Mouse (Mus musculus) adrenal gland, postnatal 25 days (tissue): Measurements from ENCODE around the gene A2m. TPM values are rescaled to one million over a fixed set of nuclear protein-coding genes. Genes with fewer than 3 reads are reported as not detected.
A peak's percentile ranks its signal among the peaks of the same experiment; 100 is the strongest.

Experiments
- DNase-seq: peaks from one replicate; pipeline ENCODE4 v3.0.0; 2021; ENCODE audit warnings: mixed read lengths
- long read RNA-seq: library from polyadenylated mRNA; stranded (forward); transcript quantifications from one replicate; pipeline ENCODE4 v2.0.0, GENCODE M21; 2021
- total RNA-seq: library from RNA; stranded (reverse); gene quantifications from 2 replicates; pipeline ENCODE4 v1.2.3, GENCODE M21; 2021

A2m gene
- 3.7 and 4.6 TPM in 2 replicates for total RNA-seq
- long read RNA-seq, partial matches to known transcripts, result 0 of 1 reads
- long read RNA-seq, other reads (novel, unspliced or antisense), result 1 of 1 reads

DNA sequence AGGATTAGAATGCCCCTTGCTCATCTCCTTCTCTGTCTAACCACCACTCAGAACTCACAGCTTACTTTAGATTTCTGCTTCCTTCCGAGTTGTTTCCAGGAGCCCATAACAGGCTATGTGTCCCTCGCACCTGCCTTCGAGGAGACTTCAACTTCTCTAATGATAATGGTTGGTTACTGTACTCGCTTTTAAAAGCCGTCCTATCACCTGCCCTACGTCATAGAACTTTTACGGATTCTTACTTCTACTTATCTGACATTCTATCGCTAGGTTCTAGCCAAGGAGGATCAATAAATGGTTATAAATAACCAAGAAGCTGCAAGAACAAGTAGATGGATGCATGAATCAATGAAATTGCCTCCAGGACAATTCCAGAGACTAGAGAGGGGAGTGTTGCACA lies at the start of gene A2m:
TSS of gene A2m (plus strand) at position 301 of the 400 bp plus-strand sequence.
- no peak for DNase-seq

DNA sequence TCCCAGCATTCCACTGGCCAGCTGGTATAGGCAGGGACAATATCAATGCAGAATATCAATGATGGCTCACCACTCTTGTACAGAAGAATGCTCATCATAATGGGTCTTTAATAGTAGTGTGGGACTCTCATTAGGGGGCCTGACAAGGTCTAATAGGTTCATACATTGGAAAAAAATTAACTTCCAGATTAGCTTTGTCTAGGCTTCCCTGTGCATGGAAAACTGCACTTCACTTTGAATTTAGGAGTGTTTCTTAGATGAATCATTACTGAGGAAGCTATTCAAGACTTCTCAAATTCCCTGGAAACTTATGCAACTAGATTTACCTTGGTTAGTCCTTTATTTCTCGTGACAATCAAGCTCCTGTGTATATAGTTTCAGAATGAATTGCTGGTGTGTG lies 45.0 kb upstream of the A2m start:
- DNase-seq, result no peak

DNA sequence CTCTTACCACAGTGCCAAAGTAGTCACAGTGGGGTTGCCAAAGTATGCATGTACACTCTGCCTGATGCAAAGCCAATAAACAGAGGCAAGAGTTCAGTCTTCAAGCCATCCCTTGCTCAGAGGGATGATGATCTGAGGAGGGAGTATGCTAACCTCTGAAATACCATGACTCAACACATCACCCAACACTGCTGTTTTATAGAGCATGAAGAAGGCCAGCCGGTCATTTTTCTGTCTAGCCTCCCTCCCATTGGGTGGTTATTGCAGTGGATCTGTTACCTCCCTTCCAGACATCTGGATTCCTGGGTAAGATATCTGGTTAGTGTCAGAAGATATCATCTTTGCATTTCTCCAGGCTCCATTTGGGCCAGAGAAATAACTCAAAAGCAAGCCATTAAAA lies 34.2 kb upstream of the A2m start:
- no peak for DNase-seq

DNA sequence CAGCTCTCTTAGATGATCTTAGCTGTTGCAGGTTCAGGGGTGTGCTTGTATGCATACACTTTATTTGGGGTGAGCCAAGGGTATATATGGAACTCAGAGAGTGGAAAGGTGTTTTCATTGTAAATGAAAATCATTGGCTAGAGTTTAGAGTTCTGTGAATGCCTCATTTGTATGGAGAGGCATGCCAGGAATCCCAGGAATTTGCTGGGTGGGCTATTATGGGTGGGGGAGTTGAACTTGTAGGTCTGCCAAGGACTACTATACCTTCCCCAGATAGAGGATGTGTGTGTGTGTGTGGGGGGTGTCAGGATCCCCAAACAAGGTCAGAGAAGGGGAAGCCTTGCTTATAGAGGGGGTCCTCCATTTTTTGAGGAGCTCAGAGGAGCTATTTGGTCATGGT lies 27.3 kb upstream of the A2m start:
- no peak for DNase-seq

DNA sequence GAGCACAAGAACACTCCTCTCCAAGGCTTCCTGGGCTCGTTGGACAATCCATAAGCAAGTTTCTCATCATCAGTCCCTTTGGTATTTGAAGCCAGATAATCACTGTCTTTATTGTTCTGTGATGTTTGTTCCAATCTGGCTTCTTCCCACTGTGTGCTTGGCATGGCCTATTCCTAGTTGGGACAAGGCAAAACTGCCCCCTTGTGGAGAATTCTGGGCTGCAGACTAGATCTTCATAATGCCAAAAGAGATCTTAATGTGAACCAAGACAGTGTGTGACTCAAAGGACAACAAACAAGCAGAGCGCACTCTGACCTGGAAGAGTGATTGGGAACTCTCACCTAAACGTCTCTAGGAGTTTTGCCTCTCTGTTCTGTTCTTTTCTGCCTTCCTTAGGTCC lies 23.4 kb upstream of the A2m start:
- peak; percentile 54 for DNase-seq

DNA sequence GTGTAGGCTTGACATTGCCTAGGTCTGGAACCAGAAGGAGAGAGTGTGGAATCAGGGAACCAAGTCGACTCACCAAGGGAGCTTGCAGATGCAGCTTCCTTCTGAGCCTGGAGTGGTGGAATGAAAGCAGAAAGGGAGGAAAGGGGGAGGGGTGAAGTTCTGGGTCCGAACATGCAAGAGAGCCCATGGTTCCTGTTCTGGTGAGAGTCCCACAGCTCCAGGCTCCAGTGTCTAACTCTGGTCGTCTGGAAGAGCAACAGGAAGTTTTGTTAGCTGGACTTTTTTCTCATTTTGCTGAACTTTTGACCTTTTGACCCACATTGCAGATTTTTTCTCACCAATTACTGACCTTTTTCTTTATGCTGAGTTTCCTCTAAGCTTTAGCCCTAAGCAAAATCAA lies 17.7 kb upstream of the A2m start:
- no peak for DNase-seq

DNA sequence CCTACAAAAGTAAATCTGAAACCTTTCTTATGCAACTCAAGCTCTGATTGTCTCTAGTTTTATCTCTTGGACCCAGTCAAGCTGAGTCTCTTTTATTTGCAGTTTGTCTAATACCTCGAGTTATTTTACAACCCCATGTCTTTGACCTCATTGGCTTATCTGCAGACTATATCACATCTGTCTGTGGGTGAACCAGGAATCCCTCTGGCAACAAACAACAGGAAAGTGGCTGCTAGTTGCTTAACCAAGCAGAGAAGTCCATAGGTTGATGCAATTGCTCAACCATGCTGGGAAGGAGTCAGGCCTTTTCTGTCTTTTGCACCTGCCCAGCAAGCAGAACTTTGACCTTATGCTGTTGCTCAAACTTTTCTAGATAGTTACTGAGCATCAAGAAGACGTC lies 12.7 kb upstream of the A2m start:
- DNase-seq, result no peak

DNA sequence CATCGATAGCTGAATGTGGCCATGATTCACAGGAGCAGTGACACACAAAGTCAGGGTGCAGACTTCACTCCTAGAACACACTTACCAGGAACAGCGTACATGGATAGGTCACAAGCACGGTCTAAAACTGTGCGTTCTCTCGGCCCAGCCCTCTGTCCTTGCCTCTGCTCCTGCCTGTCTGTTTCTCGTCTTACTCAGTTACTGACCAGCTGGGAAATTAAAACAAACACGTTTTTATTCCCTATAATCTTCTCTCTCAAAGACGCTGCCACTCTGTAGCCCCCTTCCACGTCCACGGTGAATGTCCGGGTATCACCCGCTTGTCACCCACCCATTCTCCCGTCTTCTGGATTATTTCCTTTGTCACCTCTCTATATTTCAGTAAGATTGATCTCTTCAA lies 656 bp upstream of the A2m start:
- DNase-seq, result no peak

DNA sequence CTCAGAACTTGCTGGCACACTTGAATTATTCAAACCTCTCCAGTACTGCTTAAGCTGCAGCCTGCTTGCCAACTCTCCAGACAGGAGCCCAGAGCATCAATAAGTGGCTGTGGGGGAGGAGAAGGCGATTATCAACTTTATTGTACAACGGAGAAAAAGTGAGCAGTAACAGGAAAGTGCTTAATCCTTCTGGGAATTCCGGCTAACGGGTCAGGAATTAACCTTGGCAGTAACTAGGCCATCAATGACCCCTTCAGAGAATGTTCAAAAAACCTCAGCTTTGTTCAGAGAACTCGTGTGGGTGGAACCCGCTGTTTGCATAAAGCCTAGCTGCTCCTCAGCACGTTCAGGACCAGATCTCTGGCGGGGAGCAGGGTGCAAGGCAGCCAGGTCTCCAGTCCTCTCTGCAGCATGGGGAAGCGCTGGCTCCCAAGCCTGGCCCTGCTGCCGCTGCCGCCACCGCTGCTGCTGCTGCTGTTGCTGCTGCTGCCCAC lies 749 bp downstream of the A2m start:
- peak; percentile 12 for DNase-seq

DNA sequence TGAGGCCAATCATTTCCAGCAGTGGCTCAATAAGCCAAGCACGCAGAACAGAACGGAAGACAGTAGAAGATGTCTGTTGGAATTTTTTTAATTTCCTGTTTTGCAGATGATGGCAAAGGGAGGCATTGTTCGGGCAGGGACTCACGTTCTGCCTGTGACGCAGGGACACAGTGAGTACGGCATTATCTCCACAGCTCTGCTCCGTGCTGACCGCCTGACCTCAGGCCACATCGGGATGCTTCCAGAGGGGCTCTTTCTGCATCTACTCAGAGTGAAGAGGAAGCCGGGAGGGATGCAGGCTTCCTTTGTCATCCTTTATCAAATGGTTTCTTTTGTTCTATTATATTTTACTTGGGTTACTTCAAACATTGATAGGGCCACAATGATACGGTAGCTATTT lies 13.3 kb downstream of the A2m start:
- no peak for DNase-seq

Other genes starting within 250 kb of the A2m start
- 3.7 and 4.7 TPM in 2 replicates for gene Iqsec3, start 161.7 kb upstream of the A2m start, total RNA-seq
- gene Gm7298, start 97.6 kb downstream of the A2m start, total RNA-seq, result 3.8 and 4.7 TPM in 2 replicates
- gene Mug1, start 203.2 kb downstream of the A2m start, total RNA-seq, result 2.8 and 28.7 TPM in 2 replicates